Mouse (Mus musculus) stomach, embryonic 16.5 days (tissue): ENCODE measurements around the gene Vps52. TPM values are rescaled to one million over a fixed set of nuclear protein-coding genes. Genes with fewer than 3 reads are reported as not detected.
A peak's percentile ranks its signal among the peaks of the same experiment; 100 is the strongest.

ENCODE experiments used
- ATAC-seq: fragments of 200-750 bp; cut with Nextera tagmentation; 2 replicates; pipeline ENCODE4 v1.8.0; 2017; ENCODE audit warnings: moderate number of reproducible peaks, moderate TSS enrichment; ENCODE audit not compliant: insufficient read depth, low FRiP score
- H3K27ac ChIP-seq: fragments of 300-500 bp; sonication (generic); 2 replicates; pipeline ENCODE4 v1.5.1; 2014; ENCODE audit warnings: low read length
- H3K27me3 ChIP-seq: fragments of 300-500 bp; sonication (generic); 2 replicates; pipeline ENCODE4 v1.6.1; 2014; ENCODE audit warnings: low read length, control low read depth, mixed read lengths; ENCODE audit not compliant: control insufficient read depth, insufficient read depth
- H3K36me3 ChIP-seq: fragments of 300-500 bp; sonication (generic); 2 replicates; pipeline ENCODE4 v1.6.1; 2014; ENCODE audit warnings: low read length; ENCODE audit not compliant: control insufficient read depth, insufficient read depth
- H3K4me1 ChIP-seq: fragments of 300-500 bp; sonication (generic); 2 replicates; pipeline ENCODE4 v1.6.1; 2014; ENCODE audit warnings: low read length, control low read depth, mixed read lengths; ENCODE audit not compliant: control insufficient read depth, insufficient read depth
- H3K4me2 ChIP-seq: fragments of 300-500 bp; sonication (generic); 2 replicates; pipeline ENCODE4 v1.6.1; 2014; ENCODE audit warnings: low read depth, low read length, mixed read lengths
- H3K4me3 ChIP-seq: fragments of 300-500 bp; sonication (generic); replicated peaks from 2 replicates; pipeline ENCODE4 v1.5.1; 2014; ENCODE audit warnings: mild to moderate bottlenecking, low read length
- H3K9ac ChIP-seq: fragments of 300-500 bp; sonication (generic); 2 replicates; pipeline ENCODE4 v1.6.1; 2014; ENCODE audit warnings: low read length
- H3K9me3 ChIP-seq: fragments of 300-500 bp; sonication (generic); replicated peaks from 2 replicates; pipeline ENCODE4 v1.6.1; 2016; ENCODE audit warnings: low read length, control low read depth; ENCODE audit not compliant: control insufficient read depth
- WGBS: fragments of 180-500 bp; shearing (Covaris S2); extraction: QIAGEN DNeasy Blood & Tissue Kit; methylation state at CpG from one replicate; pipeline ENCODE4 v1.1.7; 2014; 5-methylcytosine and 5-hydroxymethylcytosine counted together
- polyA plus RNA-seq: library from polyadenylated mRNA; unstranded; fragments of >200 nt; fragmentation: Nextera tagmentation; extraction: Ambion mirVana; gene quantifications from 2 replicates; pipeline ENCODE4 v1.2.1, GENCODE M21; 2015

The Vps52 gene
- polyA plus RNA-seq = 42.6 and 45.0 TPM in 2 replicates

- Histone ChIP-seq H3K9me3 (no peaks in the 10 kb centered on the region), H3K9ac (peak within 1 kb of the TSS; percentile 98), H3K36me3 (peaks cover 12% of the 10 kb centered on the region; the same call in 1 of the 2 replicates), H3K4me1 (peaks cover 37% of the 10 kb centered on the region), H3K27me3 (no peaks in the 10 kb centered on the region), H3K27ac (peak within 1 kb of the TSS; percentile 92), H3K4me3 (peak within 1 kb of the TSS; percentile 97), H3K4me2 (peak within 1 kb of the TSS; percentile 97)
- whole genome bisulfite sequencing = under 1% methylated on average over 50 of the region's 50 CpGs
- ATAC-seq = peak; percentile 91
Observed at GRCm38 (mm10) chr17:33955555-33956214, at the start of gene Vps52, which contains the start of gene Rps18. Gene Vps52 (plus strand): TSS chr17:33955812. Gene Rps18 (minus strand): TSS chr17:33956001.

GRCm38 (mm10) chr17:33908331-33909076 lies 47.1 kb upstream of the Vps52 start:
- Histone ChIP-seq H3K4me1 (peaks cover 15% of the 10 kb centered on the region), H3K27ac (peak overlapping the region; percentile 95), H3K9me3 (no peaks in the 10 kb centered on the region), H3K36me3 (peaks cover 16% of the 10 kb centered on the region), H3K9ac (peak overlapping the region; percentile 82), H3K4me3 (peak overlapping the region; percentile 92), H3K27me3 (no peaks in the 10 kb centered on the region), H3K4me2 (peak overlapping the region; percentile 98)
- ATAC-seq = peak; percentile 53
- under 1% methylated on average over 43 of the region's 44 CpGs for WGBS

DNA sequence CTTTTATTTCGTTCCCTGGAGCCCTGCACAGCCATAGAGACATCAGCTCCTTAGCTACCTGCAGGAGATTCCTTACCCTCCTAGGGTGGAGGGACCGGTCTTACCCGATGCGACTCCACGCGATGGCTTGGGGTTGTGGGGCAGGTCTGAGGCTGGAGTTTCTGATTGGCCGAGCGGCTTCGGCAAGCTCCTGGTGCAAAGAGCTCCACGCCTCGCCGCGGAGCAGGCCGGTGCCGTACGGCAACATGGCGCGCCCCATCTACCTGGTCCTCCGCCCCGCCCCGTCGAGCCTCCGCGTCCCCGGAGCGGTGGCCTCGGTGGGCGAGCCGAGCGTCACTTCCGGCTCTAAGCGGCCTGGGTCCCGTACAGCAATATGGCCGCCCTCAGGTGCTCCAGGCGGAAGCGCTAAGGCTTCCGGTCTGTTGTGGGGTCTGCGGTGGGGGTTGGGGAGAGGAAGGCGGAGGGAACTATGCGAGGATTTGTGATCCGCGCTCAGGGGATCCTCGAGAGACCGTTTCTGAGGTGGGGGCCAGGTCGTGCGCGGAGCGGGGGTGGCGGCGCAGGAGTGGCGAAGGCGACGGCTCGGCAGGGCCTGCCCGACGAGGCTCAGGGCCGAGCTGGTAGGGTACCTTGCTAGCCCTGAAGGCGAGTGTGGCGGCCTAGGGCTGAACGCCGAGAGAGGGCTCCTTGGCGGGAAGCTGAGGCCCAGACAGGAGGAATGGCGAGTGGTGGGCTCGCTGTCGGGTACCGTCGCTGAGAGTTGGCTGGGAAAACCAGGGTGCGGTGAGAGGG lies 46.3 kb upstream of the Vps52 start, which contains the start of gene Daxx:
Gene Daxx (plus strand): TSS at position 338 of the 792 bp plus-strand sequence.
- peak within 1 kb of the TSS; percentile 98 for H3K4me2 ChIP-seq
- H3K9ac ChIP-seq = peak within 1 kb of the TSS; percentile 94
- peak; percentile 97 for ATAC-seq
- peaks cover 15% of the 10 kb centered on the region for H3K4me1 ChIP-seq
- H3K27me3 ChIP-seq = no peaks in the 10 kb centered on the region
- no peaks in the 10 kb centered on the region for H3K9me3 ChIP-seq
- peaks cover 24% of the 10 kb centered on the region for H3K36me3 ChIP-seq
- peak within 1 kb of the TSS; percentile 97 for H3K27ac ChIP-seq
- H3K4me3 ChIP-seq = peak within 1 kb of the TSS; percentile 92
- under 1% methylated on average over 68 of the region's 68 CpGs for WGBS

DNA sequence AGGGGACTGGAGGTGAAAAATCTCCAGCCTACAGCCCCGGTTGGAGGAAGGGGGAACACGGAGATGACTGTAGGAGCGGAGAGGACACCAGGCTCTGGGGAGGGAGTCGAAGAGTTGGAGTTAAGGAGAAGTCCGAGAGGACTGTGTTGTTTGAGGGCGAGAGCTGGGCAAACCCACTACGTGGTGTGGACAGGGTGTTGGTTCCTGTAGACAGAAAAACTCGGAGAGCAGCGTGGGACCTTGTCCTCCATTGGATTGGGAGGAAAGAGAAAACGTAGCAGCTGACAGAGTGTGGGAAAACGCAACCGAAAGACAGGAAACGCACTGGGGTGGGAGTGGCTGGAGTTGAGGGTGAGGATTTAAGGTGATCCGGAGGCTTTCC lies 45.8 kb upstream of the Vps52 start:
- H3K9ac ChIP-seq = peak overlapping the region; percentile 94
- H3K36me3 ChIP-seq = peaks cover 24% of the 10 kb centered on the region
- H3K27me3 ChIP-seq = no peaks in the 10 kb centered on the region
- peak overlapping the region; percentile 76 for H3K4me2 ChIP-seq
- 0% methylated on average over 14 of the region's 14 CpGs for WGBS
- H3K9me3 ChIP-seq = no peaks in the 10 kb centered on the region
- peak overlapping the region; percentile 97 for H3K27ac ChIP-seq
- H3K4me1 ChIP-seq = peaks cover 15% of the 10 kb centered on the region
- H3K4me3 ChIP-seq = peak overlapping the region; percentile 92
- ATAC-seq = no peak

GRCm38 (mm10) chr17:33910346-33911051 lies 45.1 kb upstream of the Vps52 start:
- H3K4me3 ChIP-seq = peak overlapping the region; percentile 92
- 47% methylated on average over 11 of the region's 11 CpGs for WGBS
- ATAC-seq = no peak
- H3K4me1 ChIP-seq = peaks cover 20% of the 10 kb centered on the region
- H3K9ac ChIP-seq = peak overlapping the region; percentile 94
- H3K9me3 ChIP-seq = no peaks in the 10 kb centered on the region
- H3K36me3 ChIP-seq = peaks cover 24% of the 10 kb centered on the region
- no peaks in the 10 kb centered on the region for H3K27me3 ChIP-seq
- H3K4me2 ChIP-seq = peak overlapping the region; percentile 76
- H3K27ac ChIP-seq = peak overlapping the region; percentile 97

DNA sequence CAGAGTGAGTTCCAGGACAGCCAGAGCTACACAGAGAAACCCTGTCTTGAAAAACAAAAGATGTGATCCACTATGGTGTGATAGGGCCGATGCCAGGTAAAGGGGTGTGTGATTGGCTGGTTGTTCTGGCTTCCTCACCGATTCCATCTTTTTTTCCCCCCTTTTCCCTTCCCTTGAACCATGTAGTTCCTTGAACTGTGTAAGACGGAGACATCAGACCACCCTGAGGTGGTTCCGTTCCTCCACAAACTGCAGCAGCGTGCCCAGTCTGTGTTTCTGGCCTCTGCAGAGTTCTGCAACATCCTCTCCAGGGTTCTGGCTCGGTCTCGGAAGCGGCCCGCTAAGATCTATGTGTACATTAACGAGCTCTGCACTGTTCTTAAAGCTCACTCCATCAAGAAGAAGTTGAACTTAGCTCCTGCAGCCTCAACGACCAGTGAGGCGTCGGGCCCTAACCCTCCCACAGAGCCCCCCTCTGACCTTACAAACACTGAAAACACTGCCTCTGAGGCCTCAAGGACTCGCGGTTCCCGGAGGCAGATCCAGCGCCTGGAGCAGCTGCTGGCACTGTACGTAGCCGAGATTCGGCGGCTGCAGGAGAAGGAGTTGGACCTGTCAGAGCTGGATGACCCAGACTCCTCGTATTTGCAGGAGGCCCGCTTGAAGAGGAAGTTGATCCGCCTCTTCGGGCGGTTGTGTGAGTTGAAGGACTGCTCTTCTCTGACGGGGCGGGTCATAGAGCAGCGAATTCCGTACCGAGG lies 44.4 kb upstream of the Vps52 start:
- Histone ChIP-seq H3K27me3 (no peaks in the 10 kb centered on the region), H3K4me2 (no peak overlapping the region), H3K4me1 (peaks cover 20% of the 10 kb centered on the region), H3K9ac (no peak overlapping the region), H3K9me3 (no peaks in the 10 kb centered on the region), H3K27ac (no peak overlapping the region), H3K36me3 (peaks cover 24% of the 10 kb centered on the region), H3K4me3 (no peak overlapping the region)
- ATAC-seq = no peak
- 89% methylated on average over 31 of the region's 31 CpGs for WGBS

DNA sequence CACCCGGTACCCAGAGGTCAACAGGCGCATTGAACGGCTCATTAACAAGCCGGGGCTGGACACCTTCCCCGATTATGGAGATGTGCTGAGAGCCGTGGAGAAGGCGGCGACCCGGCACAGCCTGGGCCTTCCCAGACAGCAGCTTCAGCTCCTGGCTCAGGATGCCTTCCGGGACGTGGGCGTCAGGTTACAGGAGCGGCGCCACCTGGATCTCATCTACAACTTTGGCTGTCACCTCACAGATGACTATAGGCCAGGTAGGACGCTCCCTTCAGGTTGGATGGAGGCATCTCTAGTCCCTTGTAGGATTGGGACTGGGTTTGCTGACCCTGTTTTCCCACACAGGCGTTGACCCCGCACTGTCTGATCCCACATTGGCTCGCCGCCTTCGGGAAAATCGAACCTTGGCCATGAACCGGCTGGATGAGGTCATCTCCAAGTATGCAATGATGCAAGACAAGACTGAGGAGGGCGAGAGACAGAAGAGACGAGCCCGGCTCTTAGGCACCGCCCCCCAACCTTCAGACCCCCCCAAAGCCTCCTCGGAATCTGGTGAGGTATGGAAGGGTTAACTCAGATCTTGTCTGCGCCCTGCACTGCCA lies 43.7 kb upstream of the Vps52 start:
- Histone ChIP-seq H3K4me1 (peaks cover 23% of the 10 kb centered on the region), H3K27ac (no peak overlapping the region), H3K36me3 (peaks cover 24% of the 10 kb centered on the region), H3K4me2 (no peak overlapping the region), H3K9me3 (no peaks in the 10 kb centered on the region), H3K9ac (no peak overlapping the region), H3K27me3 (no peaks in the 10 kb centered on the region), H3K4me3 (no peak overlapping the region)
- ATAC-seq = no peak
- 92% methylated on average over 28 of the region's 28 CpGs for WGBS

- Histone ChIP-seq H3K27me3 (no peaks in the 10 kb centered on the region), H3K9me3 (no peaks in the 10 kb centered on the region), H3K4me3 (no peak overlapping the region), H3K36me3 (peaks cover 27% of the 10 kb centered on the region), H3K4me1 (peaks cover 22% of the 10 kb centered on the region), H3K9ac (no peak overlapping the region), H3K4me2 (no peak overlapping the region), H3K27ac (no peak overlapping the region)
- WGBS = 90% methylated on average over 10 of the region's 10 CpGs
- ATAC-seq = no peak
Observed at GRCm38 (mm10) chr17:33913264-33913663, 42.3 kb upstream of the Vps52 start.
